Mouse (Mus musculus) cerebellum, adult (tissue): ENCODE measurements around the gene Pawr.

ENCODE experiments used
- ATAC-seq: cut with Nextera tagmentation; 2 replicates; pipeline ENCODE4 v1.9.2; 2017; ENCODE audit warnings: mild to moderate bottlenecking, moderate library complexity, mixed read lengths; ENCODE audit not compliant: insufficient number of reproducible peaks, low FRiP score, low TSS enrichment

Gene Pawr

GRCm38 (mm10) chr10:108331784-108332561 lies at the start of gene Pawr:
TSS of gene Pawr (plus strand) at chr10:108332121.
- ATAC-seq: peak; percentile 62

GRCm38 (mm10) chr10:108282351-108282750 lies 49.6 kb upstream of the Pawr start:
- ATAC-seq: no peak

GRCm38 (mm10) chr10:108283418-108283817 lies 48.5 kb upstream of the Pawr start:
- no peak for ATAC-seq

- ATAC-seq: no peak
Observed at GRCm38 (mm10) chr10:108283837-108284236, 48.1 kb upstream of the Pawr start.

- no peak for ATAC-seq
Observed at GRCm38 (mm10) chr10:108284445-108284844, 47.5 kb upstream of the Pawr start.

GRCm38 (mm10) chr10:108284977-108285376 lies 46.9 kb upstream of the Pawr start:
- ATAC-seq: no peak

GRCm38 (mm10) chr10:108286658-108287437 lies 45.1 kb upstream of the Pawr start:
- no peak for ATAC-seq

- no peak for ATAC-seq
Observed at GRCm38 (mm10) chr10:108287438-108287801, 44.5 kb upstream of the Pawr start.

GRCm38 (mm10) chr10:108290046-108290445 lies 41.9 kb upstream of the Pawr start:
- no peak for ATAC-seq

- no peak for ATAC-seq
Observed at GRCm38 (mm10) chr10:108291688-108292471, 40.0 kb upstream of the Pawr start.

- no peak for ATAC-seq
Observed at GRCm38 (mm10) chr10:108292651-108293050, 39.3 kb upstream of the Pawr start.

GRCm38 (mm10) chr10:108293620-108294195 lies 38.2 kb upstream of the Pawr start:
- no peak for ATAC-seq

- no peak for ATAC-seq
Observed at GRCm38 (mm10) chr10:108294766-108295165, 37.2 kb upstream of the Pawr start.

GRCm38 (mm10) chr10:108296446-108296845 lies 35.5 kb upstream of the Pawr start:
- no peak for ATAC-seq

- no peak for ATAC-seq
Observed at GRCm38 (mm10) chr10:108298261-108298660, 33.7 kb upstream of the Pawr start.

- ATAC-seq: no peak
Observed at GRCm38 (mm10) chr10:108298841-108299545, 32.9 kb upstream of the Pawr start.

GRCm38 (mm10) chr10:108299828-108300227 lies 32.1 kb upstream of the Pawr start:
- no peak for ATAC-seq

GRCm38 (mm10) chr10:108300843-108301242 lies 31.1 kb upstream of the Pawr start:
- peak; percentile 84 for ATAC-seq

- no peak for ATAC-seq
Observed at GRCm38 (mm10) chr10:108307772-108308171, 24.1 kb upstream of the Pawr start.

GRCm38 (mm10) chr10:108310195-108310594 lies 21.7 kb upstream of the Pawr start:
- ATAC-seq: no peak
